Mouse (Mus musculus) liver, embryonic 14.5 days (tissue): ENCODE measurements at regions not wholly inside any gene's neighbourhood (a gene's known extent, or its start where the extent isn't known, plus 50 kb on each side); places are given as distances from the start of the nearest gene placed in this dataset.

ENCODE experiments used
- ATAC-seq: fragments of 200-750 bp; cut with Nextera tagmentation; 2 replicates; pipeline ENCODE4 v1.8.0; 2017; ENCODE audit warnings: moderate number of reproducible peaks, mild to moderate bottlenecking, moderate library complexity; ENCODE audit not compliant: insufficient read depth
- DNase-seq, 3 experiments: peaks; one replicate each; pipeline ENCODE4 v3.0.0-alpha.2; 2012 to 2013; ENCODE audit warnings: low read depth in 3 of 3, low spot score in 3 of 3
- H3K27ac ChIP-seq: fragments of 300-500 bp; sonication (generic); 2 replicates; pipeline ENCODE4 v1.5.1; 2014; ENCODE audit warnings: moderate library complexity, mild to moderate bottlenecking, control low read depth, inconsistent platforms
- H3K27me3 ChIP-seq: fragments of 300-500 bp; sonication (generic); 2 replicates; pipeline ENCODE4 v1.6.1; 2014; ENCODE audit warnings: mild to moderate bottlenecking, low read length, moderate library complexity; ENCODE audit not compliant: control insufficient read depth, insufficient read depth
- H3K36me3 ChIP-seq: fragments of 300-500 bp; sonication (generic); replicated peaks from 2 replicates; pipeline ENCODE4 v1.6.1; 2014; ENCODE audit warnings: low read depth; ENCODE audit not compliant: control insufficient read depth, insufficient read depth
- H3K4me1 ChIP-seq, 2 experiments: fragments of 200-500 bp in 1 of 2; fragments of 300-500 bp in 1 of 2; sonication (generic) in 1 of 2; replicated peaks; 2 replicates each; pipeline ENCODE4 v1.6.1; 2012 to 2014; ENCODE audit warnings: antibody characterized with exemption in 1 of 2, inconsistent platforms in 1 of 2, low read length in 1 of 2; ENCODE audit not compliant: control insufficient read depth in 2 of 2, insufficient read depth in 2 of 2
- H3K4me2 ChIP-seq: fragments of 300-500 bp; sonication (generic); 2 replicates; pipeline ENCODE4 v1.6.1; 2014; ENCODE audit warnings: low read depth, mild to moderate bottlenecking, control low read depth, moderate library complexity
- H3K4me3 ChIP-seq, 2 experiments: fragments of 200-500 bp in 1 of 2; fragments of 300-500 bp in 1 of 2; sonication (generic) in 1 of 2; 2 replicates each; pipeline ENCODE4 v1.5.1; 2012 to 2014; ENCODE audit warnings: low read depth in 2 of 2, low read length in 2 of 2, mild to moderate bottlenecking in 2 of 2, control low read depth in 1 of 2, inconsistent platforms in 1 of 2, moderate library complexity in 1 of 2; ENCODE audit not compliant: insufficient read depth in 1 of 2
- H3K9ac ChIP-seq: fragments of 300-500 bp; sonication (generic); replicated peaks from 2 replicates; pipeline ENCODE4 v1.6.1; 2014; ENCODE audit warnings: mild to moderate bottlenecking, control low read depth, moderate library complexity
- H3K9me3 ChIP-seq: fragments of 300-500 bp; sonication (generic); 2 replicates; pipeline ENCODE4 v1.6.1; 2016; ENCODE audit warnings: low read length, mixed read lengths; ENCODE audit not compliant: control insufficient read depth
- CTCF ChIP-seq: IDR thresholded peaks from 2 replicates; pipeline ENCODE4 v1.5.1; 2016; ENCODE audit warnings: antibody characterized with exemption, low read depth, control low read depth
- EP300 ChIP-seq: IDR thresholded peaks from 2 replicates; pipeline ENCODE4 v1.6.1; 2016; ENCODE audit warnings: antibody characterized with exemption, low read depth
- WGBS: fragments of 180-500 bp; shearing (Covaris S2); extraction: QIAGEN DNeasy Blood & Tissue Kit; methylation state at CpG from one replicate; pipeline ENCODE4 v1.1.7; 2014; ENCODE audit not compliant: insufficient replicate concordance; 5-methylcytosine and 5-hydroxymethylcytosine counted together

DNA sequence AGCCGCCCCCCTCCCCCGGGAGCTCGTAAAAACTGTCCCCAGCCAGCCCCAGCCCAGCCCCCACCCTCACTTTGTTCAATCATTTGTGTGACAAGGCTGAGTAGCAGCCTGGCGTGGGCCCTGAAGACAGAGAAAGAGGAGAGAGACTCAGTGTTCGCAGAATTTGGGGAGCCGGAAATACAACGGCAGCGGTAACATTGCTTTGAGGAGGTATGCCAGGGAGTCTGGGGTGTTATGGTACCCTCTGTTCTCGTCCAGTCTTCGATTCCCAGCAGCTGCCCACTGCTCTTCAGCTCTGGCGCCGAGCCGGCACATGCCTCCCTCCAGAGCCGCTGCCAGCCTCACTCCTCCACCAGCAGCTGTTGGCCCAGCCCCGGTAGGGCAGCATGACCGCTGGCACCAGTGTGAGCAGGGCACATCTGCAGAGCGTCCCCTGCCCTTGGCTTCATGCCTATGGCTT lies 156.2 kb upstream of the Cdyl start:
- Histone ChIP-seq H3K4me2 (no peak overlapping the region), H3K36me3 (no peaks in the 10 kb centered on the region), H3K27ac (no peak overlapping the region), H3K9ac (no peak overlapping the region), H3K9me3 (no peaks in the 10 kb centered on the region), H3K4me1 (no peaks in the 10 kb centered on the region), H3K4me3 (no peak overlapping the region), H3K27me3 (no peaks in the 10 kb centered on the region)
- DNase-seq (no peak), ATAC-seq (no peak)
- TF ChIP-seq CTCF = no peak
- TF ChIP-seq EP300 = no peak
- WGBS = 74% methylated on average over 17 of the region's 17 CpGs

- no peak overlapping the region for H3K27ac ChIP-seq
- no peak overlapping the region for H3K4me3 ChIP-seq
- H3K36me3 ChIP-seq = no peaks in the 10 kb centered on the region
- DNase-seq = no peak
- peaks cover 0 to 3% of the 10 kb centered on the region in 2 experiments; a peak in 2 of 4 replicates for H3K4me1 ChIP-seq
- H3K9ac ChIP-seq = no peak overlapping the region
- H3K27me3 ChIP-seq = no peaks in the 10 kb centered on the region
- no peak for TF ChIP-seq CTCF
- no peak for TF ChIP-seq EP300
- no peak overlapping the region for H3K4me2 ChIP-seq
- WGBS = 62% methylated on average over 1 of the region's 1 CpGs
- no peaks in the 10 kb centered on the region for H3K9me3 ChIP-seq
- no peak for ATAC-seq
These were observed 152.4 kb upstream of the Cdyl start for GRCm38 (mm10) chr13:35507195-35507594.

- Histone ChIP-seq H3K27me3 (no peaks in the 10 kb centered on the region), H3K9ac (no peak overlapping the region), H3K4me2 (no peak overlapping the region), H3K4me3 (no peak overlapping the region), H3K36me3 (no peaks in the 10 kb centered on the region), H3K27ac (no peak overlapping the region), H3K9me3 (no peaks in the 10 kb centered on the region), H3K4me1 (peaks cover 0 to 6% of the 10 kb centered on the region in 2 experiments; a peak in 2 of 4 replicates)
- DNase-seq = no peak
- 22% methylated on average over 8 of the region's 8 CpGs for WGBS
- TF ChIP-seq CTCF (no peak), EP300 (no peak)
- no peak for ATAC-seq
These were observed 147.6 kb upstream of the Cdyl start for GRCm38 (mm10) chr13:35512029-35512507.

DNA sequence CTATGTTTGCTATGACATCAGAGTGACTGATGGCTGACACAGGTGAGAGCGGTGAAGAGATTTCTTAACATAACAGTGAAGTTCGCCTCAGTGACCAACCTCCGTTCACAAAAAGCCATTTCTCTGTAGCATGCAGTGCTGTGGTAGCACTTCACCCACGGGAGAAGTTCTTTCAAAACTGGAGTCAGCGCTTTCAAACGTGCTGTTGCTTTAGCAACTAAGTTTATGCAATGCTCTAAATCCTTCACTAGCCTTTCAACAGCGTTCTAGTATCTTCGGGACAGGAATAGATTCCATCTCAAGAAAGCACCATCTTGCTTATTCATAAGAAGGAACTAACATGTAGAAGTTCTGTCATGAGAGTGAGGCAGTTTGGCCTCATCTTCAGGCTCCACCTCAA lies 146.5 kb upstream of the Cdyl start:
- Histone ChIP-seq H3K9ac (no peak overlapping the region), H3K36me3 (no peaks in the 10 kb centered on the region), H3K4me1 (peaks cover 0 to 6% of the 10 kb centered on the region in 2 experiments; a peak in 2 of 4 replicates), H3K4me3 (no peak overlapping the region), H3K27me3 (no peaks in the 10 kb centered on the region), H3K4me2 (no peak overlapping the region), H3K27ac (no peak overlapping the region), H3K9me3 (no peaks in the 10 kb centered on the region)
- DNase-seq = no peak
- no peak for TF ChIP-seq CTCF
- no peak for TF ChIP-seq EP300
- WGBS = 69% methylated on average over 8 of the region's 8 CpGs
- no peak for ATAC-seq

GRCm38 (mm10) chr13:35515291-35515690 lies 144.3 kb upstream of the Cdyl start:
- 46% methylated on average over 3 of the region's 3 CpGs for WGBS
- Histone ChIP-seq H3K9me3 (no peaks in the 10 kb centered on the region), H3K27ac (no peak overlapping the region), H3K9ac (no peak overlapping the region), H3K36me3 (no peaks in the 10 kb centered on the region), H3K4me3 (no peak overlapping the region), H3K27me3 (no peaks in the 10 kb centered on the region), H3K4me1 (peaks cover 0 to 6% of the 10 kb centered on the region in 2 experiments; a peak in 2 of 4 replicates), H3K4me2 (no peak overlapping the region)
- DNase-seq (no peak), ATAC-seq (no peak)
- no peak for TF ChIP-seq CTCF
- no peak for TF ChIP-seq EP300
